Mouse (Mus musculus) gastrocnemius, postnatal 36 days (tissue): ENCODE results near the gene Cntnap2. TPM values are rescaled to one million over a fixed set of nuclear protein-coding genes. Genes with fewer than 3 reads are reported as not detected.
"Not testable (repeated sequence)": the region's sequence is repeated elsewhere in the genome, so short reads cannot be mapped to it uniquely, and the experiment has no call there.

Experiments used
- DNase-seq, 2 experiments: peaks; one replicate each; pipeline ENCODE4 v3.0.0; 2022
- intact Hi-C: fragments of 180-260 bp; cut with DNase I; formaldehyde crosslinking; loops from one replicate; pipeline ENCODE4 v1.15.1; 2025
- total RNA-seq, 2 experiments: library from RNA; stranded (reverse); gene quantifications; 2 replicates each; pipeline ENCODE4 v1.2.3; 2021

The Cntnap2 gene
- total RNA-seq, 2 experiments from 2014 or later: 6.3 to 6.6 TPM

- DNase-seq: no peak
- intact Hi-C loops: loop anchor here (5.0 kb wide), 1 partner anchor 110 kb away; no protein-coding TSS in a partner anchor
These were observed 2138.4 kb downstream of the Cntnap2 start for GRCm38 (mm10) chr6:47197570-47197969.

DNA sequence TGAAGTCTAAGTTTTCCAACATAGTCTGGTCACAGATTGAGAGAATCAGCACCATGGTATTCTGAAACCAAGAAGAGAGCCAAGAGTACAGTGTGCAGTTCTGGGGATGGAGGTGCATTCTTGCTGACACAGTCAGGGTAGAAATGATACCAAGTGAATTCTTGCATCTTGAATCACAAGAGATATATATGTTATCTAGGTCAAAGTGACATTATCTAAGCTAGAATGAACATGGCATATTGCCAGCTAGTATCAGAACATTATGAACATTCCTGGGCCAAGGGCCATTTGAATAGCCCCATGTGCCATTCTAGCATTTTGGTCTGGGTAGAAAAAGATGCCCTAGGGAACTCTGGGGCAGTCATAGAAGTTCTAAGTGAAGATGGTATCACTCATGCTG lies 2141.5 kb downstream of the Cntnap2 start:
- no peak for DNase-seq
- intact Hi-C loops: no loop called here

DNA sequence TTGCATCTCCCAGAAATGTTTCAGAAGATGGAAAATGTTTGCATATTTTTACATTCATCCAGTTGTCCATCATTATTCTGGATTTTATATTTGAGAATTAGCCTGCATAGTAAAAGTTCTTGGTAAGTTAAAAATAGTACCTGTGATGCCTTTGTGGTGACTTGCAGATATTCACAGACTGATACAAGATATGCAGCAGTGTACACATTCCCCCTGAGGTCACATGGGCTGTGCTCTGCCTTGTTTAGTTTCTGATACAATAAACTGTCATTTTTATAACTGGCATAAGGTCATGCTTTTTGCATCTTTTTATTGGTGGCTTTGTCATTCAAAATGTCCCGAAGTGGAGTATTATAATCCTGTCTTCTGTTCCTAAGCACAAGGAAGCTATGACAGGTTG lies 2148.9 kb downstream of the Cntnap2 start:
- intact Hi-C loops: no loop called here
- no peak for DNase-seq

GRCm38 (mm10) chr6:47214731-47215130 lies 2155.6 kb downstream of the Cntnap2 start:
- no peak for DNase-seq
- intact Hi-C loops: no loop called here

GRCm38 (mm10) chr6:47223578-47223977 lies 2164.4 kb downstream of the Cntnap2 start:
- intact Hi-C loops, DNase-seq: not testable (repeated sequence)

DNA sequence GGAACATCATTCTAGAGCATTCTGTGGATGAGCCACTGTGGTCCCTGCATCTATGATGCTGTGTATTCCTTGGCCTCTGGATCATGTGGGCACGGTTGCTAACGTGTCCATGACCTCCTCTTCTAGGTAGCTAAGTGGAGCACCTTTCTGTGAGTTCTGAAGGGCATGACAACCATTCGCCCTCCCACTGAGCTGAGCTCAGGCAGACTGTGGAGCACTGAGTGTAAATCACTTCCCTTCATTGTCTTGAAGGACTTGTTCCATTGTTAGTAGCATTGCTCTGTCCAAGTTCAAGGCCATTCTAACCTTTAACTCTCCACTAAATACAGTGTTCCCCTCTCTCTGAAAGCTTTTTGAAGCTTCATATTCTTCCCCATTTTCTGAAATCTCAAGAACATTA lies 2166.2 kb downstream of the Cntnap2 start:
- DNase-seq, intact Hi-C loops: not testable (repeated sequence)

GRCm38 (mm10) chr6:47227601-47228000 lies 2168.4 kb downstream of the Cntnap2 start:
- no peak for DNase-seq
- intact Hi-C loops: no loop called here

DNA sequence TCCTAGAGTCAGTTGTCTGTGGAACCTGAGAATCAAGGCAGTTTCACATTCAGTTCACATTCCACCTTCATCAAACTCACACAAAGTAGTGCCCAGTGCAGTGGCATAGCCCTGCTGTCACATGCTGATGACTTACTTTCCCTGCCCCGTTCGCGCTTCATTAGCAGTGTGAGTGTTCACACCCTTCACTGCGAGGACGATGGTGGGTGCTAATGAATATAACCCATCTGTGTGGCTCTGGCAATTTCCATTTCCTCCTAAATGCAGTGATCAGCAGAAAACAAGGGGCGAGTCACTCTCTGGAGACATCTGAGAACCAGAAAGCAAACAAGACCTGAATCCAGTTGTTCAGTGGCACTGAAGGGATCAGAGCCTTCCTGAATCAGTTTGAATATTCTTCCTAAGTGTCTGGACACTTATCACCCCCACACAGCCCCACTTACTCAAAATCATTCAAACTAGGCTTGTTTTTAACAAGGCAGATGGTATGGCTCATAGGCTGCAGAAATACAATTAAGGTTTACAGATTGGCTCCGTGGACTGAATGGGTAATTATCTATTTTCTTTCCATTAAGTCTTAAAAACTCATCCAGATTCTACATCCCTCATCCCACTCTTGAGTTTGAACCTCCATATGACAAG lies 2169.6 kb downstream of the Cntnap2 start:
- DNase-seq: no peak
- intact Hi-C loops: no loop called here

- DNase-seq: no peak
- intact Hi-C loops: no loop called here
These were observed 2172.4 kb downstream of the Cntnap2 start for GRCm38 (mm10) chr6:47231513-47231912.

GRCm38 (mm10) chr6:47239376-47239921 lies 2180.3 kb downstream of the Cntnap2 start:
- DNase-seq: no peak
- intact Hi-C loops: no loop called here

DNA sequence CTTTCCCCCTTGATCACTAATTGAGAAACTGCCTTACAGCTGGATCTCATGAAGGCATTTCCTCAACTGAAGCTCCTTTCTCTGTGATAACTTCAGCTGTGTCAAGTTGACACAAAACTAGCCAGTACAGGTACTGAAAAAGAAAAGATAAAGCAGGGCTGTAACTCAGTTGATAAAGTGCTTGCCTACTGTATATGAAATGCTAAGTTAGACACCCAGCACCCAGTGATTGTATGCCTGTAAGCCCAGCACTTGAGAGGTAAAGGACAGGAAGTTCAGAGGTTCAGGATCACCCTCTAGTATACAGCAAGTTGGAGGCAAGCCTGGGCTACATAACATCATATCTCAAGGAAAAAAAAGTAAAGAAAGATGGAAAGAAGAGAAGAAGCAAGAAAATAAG lies 2182.2 kb downstream of the Cntnap2 start:
- DNase-seq: no peak
- intact Hi-C loops: no loop called here

GRCm38 (mm10) chr6:47243863-47244606 lies 2184.9 kb downstream of the Cntnap2 start:
- no peak for DNase-seq
- intact Hi-C loops: no loop called here

- no peak for DNase-seq
- intact Hi-C loops: no loop called here
These were observed 2185.5 kb downstream of the Cntnap2 start for GRCm38 (mm10) chr6:47244642-47245041.

GRCm38 (mm10) chr6:47255270-47255669 lies 2196.1 kb downstream of the Cntnap2 start:
- intact Hi-C loops: no loop called here
- no peak for DNase-seq

DNA sequence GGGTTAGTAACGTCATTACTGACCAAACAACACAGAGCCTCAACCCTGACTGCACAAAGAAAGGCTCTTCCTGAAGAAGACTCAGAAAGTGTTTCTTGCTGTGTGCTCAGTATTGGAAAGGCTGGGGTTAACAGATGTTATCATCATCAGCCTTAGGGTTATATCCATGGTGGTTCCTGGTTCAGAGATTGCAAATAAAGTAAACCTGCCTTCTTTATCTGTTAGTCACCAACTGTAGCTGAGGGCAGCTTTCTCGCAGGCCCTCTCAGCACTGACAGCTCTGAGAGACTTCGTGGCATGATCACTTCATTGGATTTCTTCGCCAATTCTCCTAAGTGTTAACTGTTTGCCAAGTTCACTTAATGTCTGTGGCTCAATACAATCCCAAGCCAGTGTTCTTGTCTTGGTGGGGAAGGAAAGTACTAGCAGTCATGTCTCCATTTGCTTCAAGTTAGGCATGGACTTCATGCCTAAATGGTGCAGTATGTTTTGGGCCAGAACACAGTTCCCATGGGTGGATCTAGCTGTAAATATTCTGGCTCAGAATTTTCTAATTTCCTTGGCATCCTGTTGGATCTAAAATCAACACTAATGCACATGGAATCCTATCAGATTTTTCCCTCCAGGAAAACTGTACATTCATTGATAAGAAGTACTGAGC lies 2197.2 kb downstream of the Cntnap2 start:
- no peak for DNase-seq
- intact Hi-C loops: no loop called here

GRCm38 (mm10) chr6:47256918-47257506 lies 2197.9 kb downstream of the Cntnap2 start:
- intact Hi-C loops: no loop called here
- no peak for DNase-seq

DNA sequence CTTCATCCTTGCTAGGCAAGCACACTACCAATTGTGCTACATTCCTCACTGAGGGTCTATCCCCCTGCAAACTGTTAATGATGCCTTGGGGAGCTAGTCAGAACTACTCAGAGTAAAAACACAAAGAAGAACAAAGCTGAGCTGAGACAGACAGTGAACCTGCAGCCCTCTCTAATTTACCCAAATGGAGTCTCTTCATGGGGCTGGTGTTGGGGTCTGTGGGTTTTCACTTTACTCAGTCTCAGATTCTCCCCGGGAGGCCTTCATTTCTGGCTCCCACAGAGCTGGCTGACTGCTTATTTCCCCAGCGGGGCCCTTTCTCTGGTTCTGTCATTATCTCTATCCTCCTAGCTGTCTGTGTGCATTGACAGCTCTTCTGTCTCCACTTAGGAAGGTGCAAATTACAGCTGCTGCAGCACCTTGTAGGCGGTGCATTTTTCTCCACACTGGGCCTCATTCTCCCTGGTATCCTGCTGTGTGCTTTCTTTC lies 2200.5 kb downstream of the Cntnap2 start:
- intact Hi-C loops: no loop called here
- no peak for DNase-seq

GRCm38 (mm10) chr6:47267236-47267635 lies 2208.1 kb downstream of the Cntnap2 start:
- no peak for DNase-seq
- intact Hi-C loops: no loop called here

GRCm38 (mm10) chr6:47269455-47269854 lies 2210.3 kb downstream of the Cntnap2 start:
- no peak for DNase-seq
- intact Hi-C loops: no loop called here

- intact Hi-C loops: no loop called here
- no peak for DNase-seq
These were observed 2212.4 kb downstream of the Cntnap2 start for GRCm38 (mm10) chr6:47271576-47271975.
